Mouse (Mus musculus) liver, adult 2 months (tissue): Measurements from ENCODE around the gene Kcng3. TPM values are rescaled to one million over a fixed set of nuclear protein-coding genes. Genes with fewer than 3 reads are reported as not detected.

Experiments used
- DNase-seq: peaks from one replicate; pipeline ENCODE4 v3.0.0-alpha.2; 2011; ENCODE audit warnings: low read depth, low spot score; ENCODE audit errors: extremely low read depth
- H3K27ac ChIP-seq: fragments of 200-500 bp; replicated peaks from 2 replicates; pipeline ENCODE4 v1.5.1; 2012; ENCODE audit warnings: low read depth, mild to moderate bottlenecking, control low read depth, inconsistent platforms, low read length; ENCODE audit not compliant: insufficient read depth
- H3K27me3 ChIP-seq: fragments of 200-500 bp; 2 replicates; pipeline ENCODE4 v1.6.1; 2012; ENCODE audit warnings: mild to moderate bottlenecking, moderate library complexity, low read length, inconsistent platforms; ENCODE audit not compliant: control insufficient read depth, insufficient read depth
- H3K36me3 ChIP-seq: fragments of 200-500 bp; 2 replicates; pipeline ENCODE4 v1.6.1; 2012; ENCODE audit warnings: low read length, inconsistent platforms; ENCODE audit not compliant: control insufficient read depth, insufficient read depth
- H3K4me1 ChIP-seq: fragments of 200-500 bp; 2 replicates; pipeline ENCODE4 v1.6.1; 2011; ENCODE audit warnings: low read length; ENCODE audit not compliant: control insufficient read depth, insufficient read depth
- H3K4me3 ChIP-seq: fragments of 200-500 bp; 2 replicates; pipeline ENCODE4 v1.5.1; 2011; ENCODE audit warnings: low read depth, mild to moderate bottlenecking, control low read depth, low read length, moderate library complexity; ENCODE audit not compliant: insufficient read depth
- H3K79me2 ChIP-seq: fragments of 200-500 bp; 2 replicates; pipeline ENCODE4 v1.6.1; 2012; ENCODE audit warnings: inconsistent platforms, mild to moderate bottlenecking, low read length, moderate library complexity; ENCODE audit not compliant: control insufficient read depth, insufficient read depth
- H3K9ac ChIP-seq: fragments of 200-500 bp; 2 replicates; pipeline ENCODE4 v1.6.1; 2012; ENCODE audit warnings: low read depth, mild to moderate bottlenecking, control low read depth, inconsistent platforms, low read length
- CTCF ChIP-seq: fragments of 200-500 bp; IDR thresholded peaks from 2 replicates; pipeline ENCODE4 v1.5.1; 2011; ENCODE audit warnings: low read depth, low read length, control low read depth
- POLR2A ChIP-seq: fragments of 200-500 bp; IDR thresholded peaks from 2 replicates; pipeline ENCODE4 v1.6.1; 2011; ENCODE audit warnings: low read length, control low read depth; ENCODE audit not compliant: insufficient read depth; ENCODE audit errors: extremely low read depth
- WGBS: fragments of 180-500 bp; shearing (Covaris S2); methylation state at CpG from one replicate; pipeline ENCODE4 v1.1.7; 2018; 5-methylcytosine and 5-hydroxymethylcytosine counted together
- polyA plus RNA-seq: library from polyadenylated mRNA; depleted of rRNA; stranded (reverse); fragments of >200 nt; gene quantifications from 2 replicates; pipeline ENCODE4 v1.2.3, GENCODE M21; 2012
- total RNA-seq: library from RNA; depleted of rRNA; stranded (reverse); fragments of >200 nt; gene quantifications from 2 replicates; pipeline ENCODE4 v1.2.3, GENCODE M21; 2014

The Kcng3 gene
- total and polyA plus RNA-seq, 2 experiments = not detected

DNA sequence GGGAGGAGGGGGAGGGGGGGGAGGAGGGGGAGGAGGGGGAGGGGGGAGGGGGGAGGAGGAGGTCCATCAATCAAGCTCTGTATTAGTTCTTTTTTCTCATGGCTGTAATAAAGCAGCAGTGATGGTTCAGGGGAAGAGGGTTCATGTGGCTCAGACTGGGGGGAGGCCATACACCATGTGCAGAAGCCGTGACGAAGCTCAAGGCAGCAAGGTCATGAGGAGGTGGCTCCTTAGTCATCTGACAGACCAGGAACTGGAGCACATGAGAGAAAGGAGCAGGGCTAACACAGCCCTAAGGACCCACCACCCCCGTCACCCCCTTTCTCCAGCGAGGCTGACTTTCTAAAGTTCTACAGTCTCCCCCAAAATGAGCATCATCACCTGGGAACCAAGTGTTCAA, 22.2 kb downstream of the Kcng3 start:
- no peak overlapping the region for H3K27ac ChIP-seq
- no peaks in the 10 kb centered on the region for H3K27me3 ChIP-seq
- no peaks in the 10 kb centered on the region for H3K36me3 ChIP-seq
- TF ChIP-seq POLR2A = no peak
- H3K79me2 ChIP-seq = no peaks in the 10 kb centered on the region
- H3K9ac ChIP-seq = no peak overlapping the region
- H3K4me3 ChIP-seq = no peak overlapping the region
- no peak for DNase-seq
- no peaks in the 10 kb centered on the region for H3K4me1 ChIP-seq
- 96% methylated on average over 4 of the region's 4 CpGs for WGBS

DNA sequence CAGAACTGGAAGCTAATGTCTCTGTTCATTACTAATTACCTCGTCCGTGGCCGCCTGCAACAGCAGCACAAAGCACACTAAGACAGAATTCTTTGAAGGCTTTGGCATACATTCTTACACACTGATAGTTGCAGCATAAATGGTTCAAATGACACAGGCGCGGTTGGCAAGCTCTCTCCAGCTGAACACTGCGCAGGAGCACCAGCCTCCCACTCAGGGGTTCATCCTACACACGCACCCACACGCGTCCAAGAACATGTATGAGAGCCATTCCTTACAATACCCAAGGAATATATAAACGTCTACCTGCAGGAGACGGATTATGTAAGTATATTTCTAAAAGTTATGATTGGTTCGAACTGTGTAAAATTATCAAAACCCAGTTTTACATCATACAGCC, 30.7 kb downstream of the Kcng3 start:
- no peak for DNase-seq
- H3K36me3 ChIP-seq = no peaks in the 10 kb centered on the region
- H3K4me3 ChIP-seq = no peak overlapping the region
- H3K27me3 ChIP-seq = no peaks in the 10 kb centered on the region
- WGBS = 92% methylated on average over 12 of the region's 12 CpGs
- no peaks in the 10 kb centered on the region for H3K4me1 ChIP-seq
- no peak overlapping the region for H3K27ac ChIP-seq
- no peak overlapping the region for H3K9ac ChIP-seq
- no peak for TF ChIP-seq POLR2A
- TF ChIP-seq CTCF = no peak
- H3K79me2 ChIP-seq = no peaks in the 10 kb centered on the region

DNA sequence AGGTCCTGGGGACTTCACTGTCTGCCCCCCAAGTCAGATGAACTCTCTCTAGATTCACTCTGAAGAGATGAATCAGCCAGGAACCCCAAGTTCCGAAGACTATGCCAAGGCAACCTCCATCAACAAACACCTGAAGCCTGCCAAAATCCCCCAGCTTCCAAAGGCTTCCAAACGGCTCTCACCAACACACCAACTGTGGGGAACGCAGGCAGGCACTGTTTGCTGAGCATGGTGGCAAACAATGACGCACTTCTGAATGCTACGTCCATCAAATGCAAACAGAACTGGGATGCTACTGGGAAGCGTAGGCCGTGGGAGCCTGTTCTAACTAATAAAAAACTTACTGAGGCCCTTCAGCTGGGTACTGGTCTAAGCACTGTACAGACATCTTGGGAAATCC, 35.7 kb downstream of the Kcng3 start:
- no peaks in the 10 kb centered on the region for H3K4me1 ChIP-seq
- H3K27me3 ChIP-seq = no peaks in the 10 kb centered on the region
- no peak overlapping the region for H3K9ac ChIP-seq
- no peaks in the 10 kb centered on the region for H3K36me3 ChIP-seq
- H3K4me3 ChIP-seq = no peak overlapping the region
- no peak for DNase-seq
- TF ChIP-seq POLR2A (no peak), CTCF (no peak)
- H3K79me2 ChIP-seq = no peaks in the 10 kb centered on the region
- H3K27ac ChIP-seq = no peak overlapping the region
- WGBS = 70% methylated on average over 7 of the region's 7 CpGs

DNA sequence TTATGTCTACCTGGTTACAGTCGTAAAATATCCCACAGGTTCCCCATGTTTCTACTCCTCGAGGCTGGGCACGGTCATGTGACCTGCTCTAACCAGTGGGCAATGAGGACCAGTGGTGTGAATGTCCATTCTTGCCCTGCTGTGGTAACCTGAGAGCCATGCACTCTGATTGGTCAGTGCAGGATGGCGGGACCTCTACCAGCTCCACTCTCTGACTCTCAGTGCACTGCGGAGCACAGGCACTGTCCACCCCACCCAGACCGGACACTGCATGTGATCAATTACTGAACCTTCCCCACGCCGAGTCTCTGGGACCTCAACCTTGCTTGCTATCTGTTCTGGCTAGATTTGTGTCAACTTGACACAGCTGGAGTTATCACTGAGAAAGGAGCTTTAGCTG, 37.2 kb downstream of the Kcng3 start:
- no peaks in the 10 kb centered on the region for H3K36me3 ChIP-seq
- H3K9ac ChIP-seq = no peak overlapping the region
- no peaks in the 10 kb centered on the region for H3K4me1 ChIP-seq
- 75% methylated on average over 8 of the region's 8 CpGs for WGBS
- no peaks in the 10 kb centered on the region for H3K27me3 ChIP-seq
- H3K4me3 ChIP-seq = no peak overlapping the region
- H3K27ac ChIP-seq = no peak overlapping the region
- TF ChIP-seq POLR2A (no peak), CTCF (no peak)
- H3K79me2 ChIP-seq = no peaks in the 10 kb centered on the region
- no peak for DNase-seq

DNA sequence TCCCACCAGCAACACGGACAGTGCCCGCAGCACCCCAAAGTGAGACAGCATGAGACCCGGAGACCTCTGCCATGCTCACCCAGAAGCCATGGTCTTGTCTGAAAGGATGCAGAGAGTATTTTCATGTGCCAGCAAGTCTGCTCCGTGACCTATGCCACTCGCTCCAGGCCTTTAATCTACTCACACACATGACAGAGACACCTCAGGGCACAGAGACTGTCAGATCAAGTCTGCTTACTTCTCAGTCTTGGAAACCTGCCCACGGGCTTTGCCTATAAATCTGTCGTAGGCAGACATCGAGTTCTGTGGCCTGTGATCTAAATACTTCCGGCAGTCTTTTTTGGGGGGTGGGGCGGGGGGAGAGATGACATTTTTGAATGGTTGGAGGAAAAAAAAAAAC, 38.3 kb downstream of the Kcng3 start:
- no peak overlapping the region for H3K27ac ChIP-seq
- no peak overlapping the region for H3K9ac ChIP-seq
- no peaks in the 10 kb centered on the region for H3K4me1 ChIP-seq
- H3K4me3 ChIP-seq = no peak overlapping the region
- H3K27me3 ChIP-seq = no peaks in the 10 kb centered on the region
- H3K79me2 ChIP-seq = no peaks in the 10 kb centered on the region
- TF ChIP-seq CTCF (no peak), POLR2A (no peak)
- no peaks in the 10 kb centered on the region for H3K36me3 ChIP-seq
- WGBS = 85% methylated on average over 10 of the region's 10 CpGs
- DNase-seq = no peak

DNA sequence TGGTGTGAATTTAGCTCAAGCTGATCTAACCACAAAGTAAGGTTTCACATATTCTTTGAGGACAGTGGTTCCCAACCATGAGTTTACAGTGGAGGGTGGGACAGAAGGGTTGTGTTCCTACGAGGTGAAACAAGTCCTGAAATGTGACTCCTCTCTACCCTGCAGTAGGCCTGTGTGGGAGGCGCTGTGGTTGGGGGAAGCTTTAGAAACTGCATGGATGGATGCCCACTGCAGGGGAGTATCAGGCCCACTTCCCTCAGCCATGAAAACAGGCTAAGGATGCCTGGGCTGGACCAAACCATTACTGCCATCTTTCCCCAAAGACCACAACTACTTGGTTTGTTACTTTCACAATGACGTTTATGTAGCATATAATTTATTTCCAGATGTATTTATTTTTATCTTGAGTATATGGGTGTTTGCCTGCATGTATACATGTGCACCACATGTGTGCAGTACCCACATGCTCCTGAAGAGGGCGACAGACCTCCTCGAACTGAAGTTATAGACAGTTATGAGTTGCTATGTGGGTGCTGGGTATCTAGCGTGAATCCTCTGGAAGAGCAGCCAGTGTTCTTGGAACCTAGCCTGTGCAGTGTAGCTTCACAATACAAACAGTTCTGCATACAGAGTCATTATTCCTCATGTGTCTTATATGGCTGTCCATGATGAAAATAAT, 42.9 kb downstream of the Kcng3 start:
- no peak overlapping the region for H3K4me3 ChIP-seq
- no peaks in the 10 kb centered on the region for H3K79me2 ChIP-seq
- 85% methylated on average over 6 of the region's 6 CpGs for WGBS
- TF ChIP-seq POLR2A (no peak), CTCF (no peak; the same call in 1 of the 2 replicates)
- H3K36me3 ChIP-seq = no peaks in the 10 kb centered on the region
- no peak for DNase-seq
- no peak overlapping the region for H3K9ac ChIP-seq
- no peaks in the 10 kb centered on the region for H3K4me1 ChIP-seq
- no peaks in the 10 kb centered on the region for H3K27me3 ChIP-seq
- H3K27ac ChIP-seq = no peak overlapping the region
